ENCODE assay signal across 22 mouse cellular contexts in the genomic region with DNA sequence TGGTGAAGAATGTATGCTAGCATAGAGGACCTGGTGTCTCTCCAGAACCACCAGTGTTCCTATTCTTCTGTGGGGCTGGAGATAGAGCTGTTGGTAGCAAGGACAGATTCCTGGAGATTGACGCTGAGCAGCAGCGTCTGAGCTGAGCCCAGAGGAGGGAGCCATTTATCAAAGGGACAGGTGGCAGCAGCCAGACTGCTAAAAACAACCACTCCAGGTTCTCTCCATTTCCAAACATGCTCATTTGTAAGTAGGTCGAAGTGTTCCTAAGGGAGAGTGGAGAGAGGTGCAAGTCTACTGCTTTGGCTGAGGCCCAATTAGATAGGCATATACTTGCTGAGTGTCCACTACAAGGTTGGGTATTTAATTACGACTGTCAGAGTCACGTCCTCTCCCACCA.
DNase-seq lines count a peak whose midpoint lies in the region; ATAC-seq and TF ChIP-seq lines count a peak whose summit lies in the region.
"Had no signal": no experiment of that assay in that cellular context is flagged by ENCODE, and none has a peak within 500 bp of the region (broad histone marks: within the 10 kb centered on the region; RNA-seq: fewer than 3 reads in every experiment).

No protein-coding gene starts in this region.

- H3K9ac ChIP-seq in heart, embryonic 16.5 days (ENCODE audit: low read length), result no peak overlapping the region
- H3K9ac ChIP-seq: forebrain, postnatal 0 days; liver, embryonic 14.5 days; lung, embryonic 15.5 days; midbrain, embryonic 13.5 days; neural tube, embryonic 12.5 days had no signal

- H3K9me3 ChIP-seq in heart, embryonic 16.5 days (replicated peaks; ENCODE audit: control insufficient read depth, low read length), result no peaks in the 10 kb centered on the region
- H3K9me3 ChIP-seq: forebrain, embryonic 10.5 days; lung, embryonic 15.5 days; midbrain, embryonic 13.5 days; neural tube, embryonic 12.5 days had no signal

- no peak overlapping the region for H3K4me2 ChIP-seq in heart, embryonic 16.5 days (ENCODE audit: low read depth, low read length)
- H3K4me2 ChIP-seq: lung, embryonic 15.5 days; midbrain, embryonic 13.5 days; neural tube, embryonic 12.5 days had no signal

- H3K36me3 ChIP-seq in heart, embryonic 16.5 days (ENCODE audit: control insufficient read depth, insufficient read depth), result no peaks in the 10 kb centered on the region
- H3K36me3 ChIP-seq: forebrain, embryonic 10.5 days; lung, embryonic 15.5 days; neural tube, embryonic 12.5 days had no signal

- no peak for DNase-seq in cerebellum, adult 8-10 months
- DNase-seq in gastrocnemius, adult 2 months, result peak; percentile 32
- no peak for DNase-seq in gastrocnemius, postnatal 10 days
- DNase-seq in heart, postnatal 14 days, result no peak
- DNase-seq in cerebellum, postnatal 25 days, result peak; percentile 22 to 27
- no peak for DNase-seq in kidney, postnatal 14 days
- DNase-seq: adrenal gland, adult 2 months; embryo, embryonic 11 days; forebrain, postnatal 0 days; gastrocnemius, postnatal 14 days; kidney, postnatal 4 days; right cerebral cortex, adult 18-20 months; thymus, postnatal 14 days had no signal

- peaks cover 11% of the 10 kb centered on the region for H3K4me1 ChIP-seq in heart, embryonic 16.5 days (ENCODE audit: control insufficient read depth, insufficient read depth, low read length)
- H3K4me1 ChIP-seq: lung, embryonic 15.5 days; neural tube, embryonic 12.5 days had no signal

- H3K27me3 ChIP-seq in heart, embryonic 16.5 days (ENCODE audit: control insufficient read depth, insufficient read depth, low read length), result no peaks in the 10 kb centered on the region
- H3K27me3 ChIP-seq: lung, embryonic 15.5 days; midbrain, embryonic 13.5 days; neural tube, embryonic 12.5 days had no signal

- ATAC-seq in cerebellum, adult (ENCODE audit: insufficient number of reproducible peaks, low FRiP score, low TSS enrichment), result peak; percentile 68; the same call in 1 of the 2 replicates
- peak; percentile 42 for ATAC-seq in heart, embryonic 16.5 days (replicated peaks; ENCODE audit: extremely low read depth, insufficient read depth, low FRiP score)
- ATAC-seq: forebrain, postnatal 0 days; hindbrain, embryonic 16.5 days; intestine, embryonic 16.5 days; midbrain, embryonic 13.5 days had no signal

- H3K4me3 ChIP-seq in gastrocnemius, adult 2 months, result no peak overlapping the region
- no peak overlapping the region for H3K4me3 ChIP-seq in heart, embryonic 16.5 days (ENCODE audit: low read length)
- H3K4me3 ChIP-seq: forebrain, embryonic 10.5 days; lung, embryonic 15.5 days; midbrain, embryonic 13.5 days; neural tube, embryonic 12.5 days had no signal

- WGBS in heart, embryonic 16.5 days, result 21% methylated on average over 5 of the region's 5 CpGs

- intact Hi-C loops in gastrocnemius, adult 2 months (cut with DNase I), result no loop called here
- intact Hi-C loops in heart, postnatal 14 days (cut with DNase I), result no loop called here

- peak overlapping the region; percentile 60 for H3K27ac ChIP-seq in gastrocnemius, adult 2 months
- peak overlapping the region; percentile 66 for H3K27ac ChIP-seq in heart, embryonic 16.5 days (ENCODE audit: low read length)
- H3K27ac ChIP-seq: forebrain, embryonic 10.5 days; liver, embryonic 14.5 days; lung, embryonic 15.5 days; midbrain, embryonic 13.5 days; neural tube, embryonic 12.5 days had no signal

- TF ChIP-seq CTCF in gastrocnemius, adult 2 months (IDR thresholded peaks at IDR 0.05), result peak; percentile 7; the same call in 1 of the 2 replicates

Comparison
In these comparisons a context has a peak if more than half of its experiments do, and no peak if none do; other contexts are left out.
1. DNase-seq: peak in gastrocnemius, adult 2 months (single experiment) and cerebellum, postnatal 25 days (2 of 2); none in cerebellum, adult 8-10 months (single experiment), gastrocnemius, postnatal 10 days (single experiment), heart, postnatal 14 days (0 of 2) and kidney, postnatal 14 days (single experiment).